Mouse (Mus musculus) embryonic fibroblast, embryonic 13.5 days (primary cell): ENCODE measurements around the gene Crot.

ENCODE experiments used
- CTCF ChIP-seq: IDR thresholded peaks from 2 replicates; pipeline ENCODE4 v1.5.1; 2011; ENCODE audit warnings: mild to moderate bottlenecking, control low read depth, low read length, moderate library complexity, borderline replicate concordance; ENCODE audit not compliant: insufficient read depth
- POLR2A ChIP-seq: IDR thresholded peaks from 2 replicates; pipeline ENCODE4 v1.6.1; 2011; ENCODE audit warnings: low read depth, mild to moderate bottlenecking, control low read depth, low read length, moderate library complexity

DNA sequence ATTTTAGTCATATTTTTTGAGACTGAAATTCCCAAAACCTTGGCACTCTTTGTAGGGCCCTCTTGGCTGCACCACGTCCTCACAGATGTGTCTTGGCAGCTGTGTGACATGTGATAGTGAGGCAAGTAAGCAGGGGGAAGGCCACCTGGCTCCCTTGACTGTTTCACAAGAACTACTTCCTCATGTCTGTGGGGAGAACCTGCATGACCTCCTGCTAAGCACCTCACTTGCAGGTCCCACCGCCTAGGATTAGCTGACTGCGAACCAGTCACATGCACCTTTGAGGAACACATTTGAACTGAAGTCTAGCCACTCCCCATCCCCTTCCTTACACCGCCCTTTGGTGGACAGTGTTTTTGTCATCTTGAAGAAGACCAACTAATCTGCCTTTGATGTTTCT is 40.2 kb upstream of the Crot start:
- no peak for TF ChIP-seq CTCF
- TF ChIP-seq POLR2A, result no peak
